Mouse (Mus musculus) liver, embryonic 16.5 days (tissue): ENCODE results near the gene Dmc1. TPM values are rescaled to one million over a fixed set of nuclear protein-coding genes. Genes with fewer than 3 reads are reported as not detected.

ENCODE experiments used
- ATAC-seq: fragments of 200-750 bp; cut with Nextera tagmentation; 2 replicates; pipeline ENCODE4 v1.8.0; 2017; ENCODE audit warnings: low read depth, mild to moderate bottlenecking, moderate number of reproducible peaks, moderate library complexity
- H3K27ac ChIP-seq: fragments of 300-500 bp; sonication (generic); 2 replicates; pipeline ENCODE4 v1.5.1; 2014; ENCODE audit warnings: mild to moderate bottlenecking, low read length
- H3K27me3 ChIP-seq: fragments of 300-500 bp; sonication (generic); 2 replicates; pipeline ENCODE4 v1.6.1; 2014; ENCODE audit warnings: low read depth, low read length, mixed read lengths; ENCODE audit not compliant: control insufficient read depth, insufficient read depth
- H3K36me3 ChIP-seq: fragments of 300-500 bp; sonication (generic); 2 replicates; pipeline ENCODE4 v1.6.1; 2014; ENCODE audit warnings: mild to moderate bottlenecking; ENCODE audit not compliant: control insufficient read depth, insufficient read depth
- H3K4me1 ChIP-seq: fragments of 300-500 bp; sonication (generic); 2 replicates; pipeline ENCODE4 v1.6.1; 2014; ENCODE audit warnings: low read depth, low read length, mixed read lengths; ENCODE audit not compliant: control insufficient read depth
- H3K4me2 ChIP-seq: fragments of 300-500 bp; sonication (generic); 2 replicates; pipeline ENCODE4 v1.6.1; 2014; ENCODE audit warnings: low read depth, low read length, mixed read lengths
- H3K4me3 ChIP-seq: fragments of 300-500 bp; sonication (generic); 2 replicates; pipeline ENCODE4 v1.5.1; 2014; ENCODE audit warnings: low read depth, mild to moderate bottlenecking, low read length
- H3K9ac ChIP-seq: fragments of 300-500 bp; sonication (generic); 2 replicates; pipeline ENCODE4 v1.6.1; 2014; ENCODE audit warnings: low read depth, low read length
- H3K9me3 ChIP-seq: fragments of 300-500 bp; sonication (generic); replicated peaks from 2 replicates; pipeline ENCODE4 v1.6.1; 2016; ENCODE audit warnings: low read length; ENCODE audit not compliant: control insufficient read depth
- WGBS: fragments of 180-500 bp; shearing (Covaris S2); extraction: QIAGEN DNeasy Blood & Tissue Kit; methylation state at CpG from one replicate; pipeline ENCODE4 v1.1.7; 2014; ENCODE audit not compliant: insufficient replicate concordance; 5-methylcytosine and 5-hydroxymethylcytosine counted together
- polyA plus RNA-seq: library from polyadenylated mRNA; unstranded; fragments of >200 nt; fragmentation: Nextera tagmentation; extraction: Ambion mirVana; gene quantifications from 2 replicates; pipeline ENCODE4 v1.2.1, GENCODE M21; 2015

The Dmc1 gene
- polyA plus RNA-seq, 1 experiment from 2014 or later: 0.25 TPM

DNA sequence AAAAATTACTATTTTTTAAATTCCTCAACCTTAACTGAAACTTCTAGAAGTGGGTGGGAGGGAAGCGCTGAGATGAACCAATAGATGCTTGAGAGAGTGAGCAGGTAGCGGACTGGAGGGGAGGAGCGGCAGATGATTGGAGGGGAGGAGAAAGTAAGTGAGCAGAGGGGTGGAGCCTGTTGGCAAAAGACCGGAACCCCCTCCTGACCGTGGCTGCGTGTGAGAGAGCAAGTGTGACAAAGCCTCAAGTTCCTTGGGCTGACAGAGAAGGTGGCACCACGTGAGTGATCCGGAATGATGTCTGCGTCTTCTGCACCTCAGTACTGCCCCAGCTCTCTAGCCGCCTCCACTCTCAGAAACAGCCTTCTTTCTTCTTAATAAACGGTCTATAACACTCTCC lies 12.2 kb upstream of the Dmc1 start:
- H3K9me3 ChIP-seq: no peaks in the 10 kb centered on the region
- H3K9ac ChIP-seq: no peak overlapping the region
- no peak overlapping the region for H3K27ac ChIP-seq
- 71% methylated on average over 11 of the region's 11 CpGs for WGBS
- no peaks in the 10 kb centered on the region for H3K27me3 ChIP-seq
- H3K4me3 ChIP-seq: no peak overlapping the region
- no peak for ATAC-seq
- no peak overlapping the region for H3K4me2 ChIP-seq
- H3K4me1 ChIP-seq: no peaks in the 10 kb centered on the region
- H3K36me3 ChIP-seq: no peaks in the 10 kb centered on the region

DNA sequence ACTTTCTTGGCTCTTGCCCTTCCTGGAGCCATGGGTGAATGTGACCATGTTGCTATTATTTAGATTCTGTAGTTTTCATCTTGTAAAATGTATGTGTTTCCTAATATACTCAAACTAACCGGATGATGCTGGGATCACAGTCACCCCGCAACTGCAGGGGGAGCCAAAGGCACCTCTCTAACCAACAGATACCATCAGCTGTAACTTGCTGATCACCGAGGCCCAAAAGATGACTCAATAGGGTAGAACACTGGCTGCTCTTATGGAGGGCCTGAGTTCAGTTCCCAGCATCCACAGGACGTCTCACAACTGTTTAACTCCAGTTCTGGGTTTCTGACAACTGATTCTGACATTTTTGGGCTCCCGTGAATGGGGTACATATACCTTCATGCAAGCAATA lies 11.8 kb upstream of the Dmc1 start:
- Histone ChIP-seq H3K9me3 (no peaks in the 10 kb centered on the region), H3K9ac (no peak overlapping the region), H3K4me1 (no peaks in the 10 kb centered on the region), H3K4me2 (no peak overlapping the region), H3K4me3 (no peak overlapping the region), H3K27me3 (no peaks in the 10 kb centered on the region), H3K27ac (no peak overlapping the region), H3K36me3 (no peaks in the 10 kb centered on the region)
- ATAC-seq: no peak
- 58% methylated on average over 5 of the region's 5 CpGs for whole genome bisulfite sequencing

DNA sequence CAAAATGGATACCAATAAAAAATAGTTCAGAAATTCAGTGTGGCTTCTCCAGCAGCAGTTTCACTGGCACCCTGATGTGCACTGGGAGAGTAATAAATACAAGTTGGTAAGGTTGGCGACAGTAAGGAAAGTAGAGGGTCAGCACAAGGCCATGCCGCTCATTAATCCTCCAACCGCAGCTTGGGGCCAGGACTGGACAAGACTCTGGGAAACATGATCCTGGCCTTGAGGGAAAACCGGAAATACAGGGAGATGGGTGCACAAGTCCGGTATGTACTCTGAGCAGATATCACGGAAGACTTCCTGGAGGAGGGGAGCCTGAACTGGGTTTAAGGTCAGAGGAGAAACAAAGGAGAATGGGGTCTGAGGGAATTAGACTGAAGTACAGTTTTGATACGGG lies 10.6 kb upstream of the Dmc1 start:
- no peak overlapping the region for H3K4me3 ChIP-seq
- no peaks in the 10 kb centered on the region for H3K4me1 ChIP-seq
- WGBS: 72% methylated on average over 7 of the region's 7 CpGs
- no peak overlapping the region for H3K4me2 ChIP-seq
- no peaks in the 10 kb centered on the region for H3K9me3 ChIP-seq
- no peak overlapping the region for H3K27ac ChIP-seq
- no peaks in the 10 kb centered on the region for H3K36me3 ChIP-seq
- H3K27me3 ChIP-seq: no peaks in the 10 kb centered on the region
- H3K9ac ChIP-seq: no peak overlapping the region
- ATAC-seq: no peak

DNA sequence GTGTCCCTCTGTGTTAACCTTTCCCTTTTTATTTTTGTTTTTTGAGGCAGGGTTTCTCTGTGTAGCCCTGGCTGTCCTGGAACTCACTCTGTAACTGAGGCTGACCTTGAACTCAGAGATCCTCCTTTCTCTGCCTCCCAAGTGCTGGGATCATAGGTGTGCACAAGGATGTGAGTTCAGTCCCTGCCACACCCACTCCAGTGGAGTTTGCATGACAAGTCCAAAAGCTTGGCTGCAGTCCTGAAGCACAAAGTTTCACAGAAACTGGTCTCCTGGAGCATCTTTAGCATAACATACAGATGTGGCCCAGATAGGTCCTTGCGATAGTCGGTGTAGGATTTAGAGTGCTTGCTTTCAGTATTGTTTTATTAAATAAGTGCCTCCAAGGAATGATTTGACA lies 4.3 kb upstream of the Dmc1 start:
- Histone ChIP-seq H3K36me3 (no peaks in the 10 kb centered on the region), H3K9ac (no peak overlapping the region), H3K27me3 (peaks cover 9% of the 10 kb centered on the region), H3K4me2 (no peak overlapping the region), H3K27ac (no peak overlapping the region), H3K4me3 (no peak overlapping the region), H3K9me3 (no peaks in the 10 kb centered on the region), H3K4me1 (peaks cover 4% of the 10 kb centered on the region)
- ATAC-seq: no peak
- WGBS: 82% methylated on average over 2 of the region's 2 CpGs

DNA sequence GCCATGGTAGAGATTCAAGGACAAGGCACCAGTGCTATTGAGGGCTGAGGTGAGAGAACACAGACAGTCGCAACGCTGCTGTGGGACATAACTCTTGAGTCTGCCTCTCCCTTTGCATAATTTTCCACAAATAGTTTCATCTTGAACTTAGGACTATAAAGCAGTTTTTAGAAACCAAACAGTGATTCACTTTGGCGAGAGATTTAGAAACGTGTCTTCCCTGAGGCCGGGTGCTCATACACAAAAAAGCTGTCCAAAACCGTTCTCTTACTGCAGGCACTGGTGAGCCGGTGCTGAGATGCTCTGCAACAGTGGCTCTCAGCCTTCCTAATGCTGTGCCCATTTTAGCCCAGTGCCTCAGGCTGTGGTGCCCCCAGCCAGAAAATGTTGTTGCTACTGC lies 3.3 kb upstream of the Dmc1 start:
- ATAC-seq: no peak
- WGBS: 64% methylated on average over 7 of the region's 7 CpGs
- Histone ChIP-seq H3K4me1 (peaks cover 4% of the 10 kb centered on the region), H3K9me3 (no peaks in the 10 kb centered on the region), H3K4me3 (no peak overlapping the region), H3K9ac (no peak overlapping the region), H3K27me3 (peaks cover 9% of the 10 kb centered on the region), H3K36me3 (no peaks in the 10 kb centered on the region), H3K27ac (no peak overlapping the region), H3K4me2 (no peak overlapping the region)

DNA sequence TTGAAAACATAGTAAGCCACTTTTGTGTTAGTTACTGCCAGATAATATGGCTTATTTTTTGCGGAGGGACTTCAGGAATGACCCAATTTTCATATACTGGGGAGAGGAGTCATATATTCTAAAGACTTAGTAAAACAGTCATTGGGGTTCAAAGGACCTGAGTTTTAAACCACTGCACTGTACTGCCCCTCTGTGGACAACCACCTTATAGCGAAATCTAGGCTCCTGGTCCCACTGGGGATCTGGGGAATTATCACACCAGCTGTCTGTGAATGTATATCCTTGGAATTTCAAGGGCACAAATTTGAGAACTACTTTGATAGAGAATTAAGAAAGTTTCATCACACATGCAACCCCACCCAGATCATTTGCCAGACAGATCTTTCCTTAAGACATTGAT lies 2.8 kb upstream of the Dmc1 start:
- H3K9ac ChIP-seq: no peak overlapping the region
- ATAC-seq: no peak
- no peak overlapping the region for H3K4me2 ChIP-seq
- H3K27me3 ChIP-seq: peaks cover 9% of the 10 kb centered on the region
- peaks cover 4% of the 10 kb centered on the region for H3K4me1 ChIP-seq
- H3K36me3 ChIP-seq: no peaks in the 10 kb centered on the region
- H3K9me3 ChIP-seq: no peaks in the 10 kb centered on the region
- H3K4me3 ChIP-seq: no peak overlapping the region
- H3K27ac ChIP-seq: no peak overlapping the region
- 40% methylated on average over 2 of the region's 2 CpGs for WGBS

DNA sequence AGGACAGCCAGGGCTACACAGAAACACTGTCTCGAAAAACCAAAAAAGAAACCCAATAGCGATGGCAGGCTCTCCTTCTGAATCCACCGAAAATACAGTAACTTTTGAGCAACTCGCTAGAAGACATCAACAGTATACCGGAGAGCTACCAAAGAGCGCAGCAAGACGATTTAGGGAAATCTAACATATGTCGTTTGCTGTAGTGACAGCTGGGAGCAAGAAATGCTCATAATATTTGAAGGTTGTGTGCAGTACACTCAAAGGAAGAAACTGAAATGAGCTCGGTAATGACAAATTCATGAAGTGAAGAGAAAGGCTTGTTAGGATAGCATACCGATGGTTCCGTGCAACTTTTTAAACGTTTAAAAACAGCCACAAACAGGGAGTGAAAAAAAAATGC lies 1.3 kb upstream of the Dmc1 start:
- no peak for ATAC-seq
- H3K4me3 ChIP-seq: no peak overlapping the region
- 81% methylated on average over 12 of the region's 12 CpGs for WGBS

DNA sequence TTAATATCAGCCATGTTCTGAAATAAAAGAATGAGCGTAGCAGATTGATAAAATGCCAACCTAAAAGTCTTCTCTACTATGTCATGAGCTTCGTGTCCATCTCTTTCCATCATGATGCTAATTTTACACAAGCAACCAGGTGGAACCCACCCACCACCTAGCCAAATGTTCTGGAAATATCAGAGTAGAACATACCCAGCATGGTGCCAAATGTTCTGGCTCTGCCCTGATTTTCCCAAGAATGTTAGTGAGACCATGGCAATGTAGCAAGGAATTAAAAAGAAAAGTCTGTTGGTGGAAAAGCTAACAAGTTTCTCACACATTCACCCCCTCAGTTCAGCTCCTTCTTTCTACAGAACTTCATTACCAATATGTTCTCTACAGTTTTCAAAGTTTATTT lies 4.7 kb downstream of the Dmc1 start:
- H3K36me3 ChIP-seq: no peaks in the 10 kb centered on the region
- no peak for ATAC-seq
- H3K27me3 ChIP-seq: peaks cover 8% of the 10 kb centered on the region
- WGBS: 61% methylated on average over 2 of the region's 2 CpGs
- H3K4me2 ChIP-seq: no peak overlapping the region
- no peaks in the 10 kb centered on the region for H3K9me3 ChIP-seq
- no peak overlapping the region for H3K4me3 ChIP-seq
- H3K4me1 ChIP-seq: peaks cover 4% of the 10 kb centered on the region
- no peak overlapping the region for H3K9ac ChIP-seq
- H3K27ac ChIP-seq: no peak overlapping the region

More for the DNA sequence above, 1.3 kb upstream of the Dmc1 start:
- no peaks in the 10 kb centered on the region for H3K9me3 ChIP-seq
- H3K4me1 ChIP-seq: peaks cover 4% of the 10 kb centered on the region
- no peaks in the 10 kb centered on the region for H3K36me3 ChIP-seq
- H3K27ac ChIP-seq: no peak overlapping the region
- H3K9ac ChIP-seq: no peak overlapping the region
- no peak overlapping the region for H3K4me2 ChIP-seq
- peaks cover 9% of the 10 kb centered on the region for H3K27me3 ChIP-seq

DNA sequence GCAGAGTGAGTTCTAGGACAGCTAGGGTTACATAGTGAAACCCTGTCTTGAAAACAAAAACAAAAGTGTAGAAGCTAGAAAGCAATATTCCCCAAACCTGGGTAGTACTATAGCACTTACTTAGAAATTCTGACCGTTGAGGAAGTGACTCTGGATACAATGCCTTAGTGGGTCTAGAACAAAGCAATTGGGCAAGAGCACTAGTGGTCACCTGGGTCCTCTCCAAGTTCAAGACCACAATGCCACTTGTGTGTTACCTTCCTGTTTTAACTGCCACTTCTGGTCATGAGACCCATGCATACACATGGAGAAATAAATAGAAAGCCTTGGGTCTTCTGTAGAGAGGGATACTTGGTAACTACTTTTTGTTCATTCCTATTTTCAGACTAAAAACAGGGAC lies 6.2 kb downstream of the Dmc1 start:
- H3K4me1 ChIP-seq: no peaks in the 10 kb centered on the region
- no peak overlapping the region for H3K9ac ChIP-seq
- no peaks in the 10 kb centered on the region for H3K27me3 ChIP-seq
- 49% methylated on average over 1 of the region's 1 CpGs for WGBS
- no peaks in the 10 kb centered on the region for H3K9me3 ChIP-seq
- H3K4me3 ChIP-seq: no peak overlapping the region
- no peak overlapping the region for H3K27ac ChIP-seq
- ATAC-seq: no peak
- no peaks in the 10 kb centered on the region for H3K36me3 ChIP-seq
- H3K4me2 ChIP-seq: no peak overlapping the region

DNA sequence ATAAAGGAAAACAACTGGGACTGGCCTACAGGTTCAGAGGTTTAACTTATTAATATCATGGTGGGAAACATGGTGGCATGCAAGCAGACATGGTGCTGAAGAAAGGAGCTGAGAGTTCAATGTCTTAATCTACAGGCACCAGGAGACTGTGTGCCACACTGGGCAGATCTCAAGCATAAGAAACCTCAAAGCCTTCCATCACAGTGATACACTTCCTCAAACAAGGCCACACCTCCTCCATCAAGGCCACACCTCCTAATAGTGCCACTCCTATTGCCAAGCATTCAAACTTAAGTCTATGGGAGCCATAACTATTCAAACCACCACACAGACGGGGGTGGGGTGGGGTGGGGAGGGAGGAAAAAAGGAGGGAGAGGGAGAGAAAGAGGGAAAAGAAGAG lies 23.3 kb downstream of the Dmc1 start:
- WGBS: 35% methylated on average over 1 of the region's 1 CpGs
- H3K4me1 ChIP-seq: no peaks in the 10 kb centered on the region
- no peak overlapping the region for H3K4me3 ChIP-seq
- H3K27ac ChIP-seq: no peak overlapping the region
- no peak for ATAC-seq
- H3K9ac ChIP-seq: no peak overlapping the region
- no peak overlapping the region for H3K4me2 ChIP-seq
- no peaks in the 10 kb centered on the region for H3K27me3 ChIP-seq
- H3K36me3 ChIP-seq: no peaks in the 10 kb centered on the region
- no peaks in the 10 kb centered on the region for H3K9me3 ChIP-seq
